Mouse (Mus musculus): Measurements from ENCODE around the gene Tril. TPM values are rescaled to one million over a fixed set of nuclear protein-coding genes. Genes with fewer than 3 reads are reported as not detected.

Gene Tril
- polyA plus RNA-seq, 1 experiment: 17.3 TPM

- no peaks in the 10 kb centered on the region for H3K36me3 ChIP-seq (ENCODE audit: control insufficient read depth, insufficient read depth, low read length)
- WGBS: 4% methylated on average over 4 of the region's 4 CpGs
- H3K4me3 ChIP-seq (ENCODE audit: insufficient read depth, low read depth, low read length): no peak overlapping the region
- no peaks in the 10 kb centered on the region for H3K4me1 ChIP-seq (ENCODE audit: control insufficient read depth, insufficient read depth, low read length)
- peak; percentile 57 for DNase-seq
- no peak overlapping the region for H3K27ac ChIP-seq (ENCODE audit: insufficient read depth, low read depth, low read length)
- no peak for TF ChIP-seq POLR2A (IDR thresholded peaks at IDR 0.05; ENCODE audit: low read depth, low read length)
- TF ChIP-seq CTCF (conservative IDR thresholded peaks at IDR 0.05; ENCODE audit: insufficient read depth, insufficient read length, low read depth, low read length): peak; percentile 68
- no peaks in the 10 kb centered on the region for H3K27me3 ChIP-seq (replicated peaks; ENCODE audit: control insufficient read depth, insufficient read depth, low read length)
These were observed 39.5 kb downstream of the Tril start for GRCm38 (mm10) chr6:53781171-53781570.

DNA sequence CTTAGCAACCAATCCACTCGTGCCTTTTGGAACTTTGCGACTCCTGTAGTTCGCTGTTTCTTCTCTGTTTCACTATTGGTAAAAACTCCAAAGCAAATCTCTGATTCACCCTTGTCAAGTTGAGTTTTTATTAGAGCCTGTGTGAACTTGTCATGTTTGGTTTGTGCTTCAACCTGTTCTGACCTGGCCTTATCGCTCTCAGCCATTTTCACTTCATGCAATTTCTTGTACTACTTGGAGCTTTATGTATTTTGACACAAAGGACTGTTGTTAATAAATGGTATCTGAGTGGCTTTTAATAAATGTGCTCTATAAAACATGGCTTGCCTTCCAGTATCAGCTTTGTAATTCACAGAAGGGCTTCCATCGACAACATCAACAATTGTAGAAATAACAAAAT, 40.6 kb downstream of the Tril start:
- H3K27me3 ChIP-seq (replicated peaks; ENCODE audit: control insufficient read depth, insufficient read depth, low read length): no peaks in the 10 kb centered on the region
- no peak overlapping the region for H3K4me3 ChIP-seq (ENCODE audit: insufficient read depth, low read depth, low read length)
- H3K27ac ChIP-seq (ENCODE audit: insufficient read depth, low read depth, low read length): no peak overlapping the region
- no peak for DNase-seq
- no peaks in the 10 kb centered on the region for H3K4me1 ChIP-seq (ENCODE audit: control insufficient read depth, insufficient read depth, low read length)
- WGBS: 92% methylated on average over 5 of the region's 5 CpGs
- H3K36me3 ChIP-seq (ENCODE audit: control insufficient read depth, insufficient read depth, low read length): no peaks in the 10 kb centered on the region
- no peak for TF ChIP-seq CTCF (conservative IDR thresholded peaks at IDR 0.05; ENCODE audit: insufficient read depth, insufficient read length, low read depth, low read length)
- TF ChIP-seq POLR2A (IDR thresholded peaks at IDR 0.05; ENCODE audit: low read depth, low read length): no peak

DNA sequence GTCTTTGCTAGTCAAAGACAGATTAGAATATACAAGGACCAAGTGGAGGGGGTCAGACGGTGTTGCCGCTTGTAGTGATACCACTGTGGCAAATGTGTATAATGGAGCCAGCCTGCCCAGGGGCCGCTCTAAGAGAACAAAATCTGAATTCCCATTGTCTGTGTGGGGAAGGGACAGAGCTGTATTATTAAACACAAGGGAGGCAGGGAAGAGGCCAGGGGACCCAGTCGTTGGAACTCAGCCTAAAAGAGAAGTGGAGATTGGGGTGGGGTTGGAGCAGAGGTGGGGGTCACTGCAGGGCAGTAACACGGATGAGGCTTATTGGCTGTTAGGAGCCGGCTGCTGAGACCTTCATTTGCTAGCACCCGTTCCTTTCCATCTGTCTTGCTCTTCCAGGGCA, 41.1 kb downstream of the Tril start:
- Histone ChIP-seq H3K4me3 (ENCODE audit: insufficient read depth, low read depth, low read length) (no peak overlapping the region), H3K27me3 (replicated peaks; ENCODE audit: control insufficient read depth, insufficient read depth, low read length) (no peaks in the 10 kb centered on the region), H3K4me1 (ENCODE audit: control insufficient read depth, insufficient read depth, low read length) (no peaks in the 10 kb centered on the region), H3K36me3 (ENCODE audit: control insufficient read depth, insufficient read depth, low read length) (no peaks in the 10 kb centered on the region), H3K27ac (ENCODE audit: insufficient read depth, low read depth, low read length) (no peak overlapping the region)
- DNase-seq: no peak
- 75% methylated on average over 7 of the region's 7 CpGs for WGBS
- TF ChIP-seq POLR2A (IDR thresholded peaks at IDR 0.05; ENCODE audit: low read depth, low read length): no peak
- no peak for TF ChIP-seq CTCF (conservative IDR thresholded peaks at IDR 0.05; ENCODE audit: insufficient read depth, insufficient read length, low read depth, low read length)

DNA sequence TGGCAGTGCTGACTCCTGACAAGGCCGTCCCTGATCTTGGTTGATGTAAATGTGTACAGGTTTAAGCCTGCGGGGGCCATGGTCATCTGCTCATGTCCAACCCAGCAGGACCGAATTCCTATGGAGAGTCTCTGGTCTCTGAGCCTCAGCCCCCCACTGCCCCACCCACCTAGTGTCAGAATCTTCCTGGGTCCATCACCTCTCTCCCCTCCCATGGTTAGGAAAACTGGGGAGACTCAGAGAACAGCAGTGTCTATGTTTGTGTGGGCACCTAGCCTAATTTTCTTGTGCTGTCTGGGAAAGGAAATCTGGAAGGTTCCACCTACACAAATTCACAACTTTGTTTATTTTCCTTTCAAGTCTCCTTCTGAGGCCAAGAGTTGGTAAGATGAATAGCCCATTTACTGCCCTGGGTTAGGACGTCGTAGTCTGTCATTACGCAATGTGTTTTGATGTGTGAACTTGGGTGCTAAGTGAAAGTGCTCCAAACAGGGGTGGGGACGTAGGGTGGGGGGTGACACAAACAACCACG, 42.1 kb downstream of the Tril start:
- H3K4me1 ChIP-seq (ENCODE audit: control insufficient read depth, insufficient read depth, low read length): no peaks in the 10 kb centered on the region
- H3K27me3 ChIP-seq (replicated peaks; ENCODE audit: control insufficient read depth, insufficient read depth, low read length): no peaks in the 10 kb centered on the region
- WGBS: 49% methylated on average over 8 of the region's 8 CpGs
- peak; percentile 19 for DNase-seq
- no peaks in the 10 kb centered on the region for H3K36me3 ChIP-seq (ENCODE audit: control insufficient read depth, insufficient read depth, low read length)
- no peak overlapping the region for H3K27ac ChIP-seq (ENCODE audit: insufficient read depth, low read depth, low read length)
- no peak overlapping the region for H3K4me3 ChIP-seq (ENCODE audit: insufficient read depth, low read depth, low read length)
- TF ChIP-seq CTCF (conservative IDR thresholded peaks at IDR 0.05; ENCODE audit: insufficient read depth, insufficient read length, low read depth, low read length) (no peak), POLR2A (IDR thresholded peaks at IDR 0.05; ENCODE audit: low read depth, low read length) (no peak)

GRCm38 (mm10) chr6:53768275-53768674, 52.4 kb downstream of the Tril start:
- Histone ChIP-seq H3K27ac (ENCODE audit: insufficient read depth, low read depth, low read length) (no peak overlapping the region), H3K27me3 (replicated peaks; ENCODE audit: control insufficient read depth, insufficient read depth, low read length) (no peaks in the 10 kb centered on the region; the same call in 1 of the 2 replicates), H3K36me3 (ENCODE audit: control insufficient read depth, insufficient read depth, low read length) (no peaks in the 10 kb centered on the region), H3K4me1 (ENCODE audit: control insufficient read depth, insufficient read depth, low read length) (no peaks in the 10 kb centered on the region), H3K4me3 (ENCODE audit: insufficient read depth, low read depth, low read length) (no peak overlapping the region)
- no peak for TF ChIP-seq POLR2A (IDR thresholded peaks at IDR 0.05; ENCODE audit: low read depth, low read length)
- TF ChIP-seq CTCF (conservative IDR thresholded peaks at IDR 0.05; ENCODE audit: insufficient read depth, insufficient read length, low read depth, low read length): no peak
- DNase-seq: no peak
- 95% methylated on average over 4 of the region's 4 CpGs for WGBS

GRCm38 (mm10) chr6:53766243-53766915, 54.3 kb downstream of the Tril start:
- Histone ChIP-seq H3K36me3 (ENCODE audit: control insufficient read depth, insufficient read depth, low read length) (no peaks in the 10 kb centered on the region), H3K27me3 (replicated peaks; ENCODE audit: control insufficient read depth, insufficient read depth, low read length) (no peaks in the 10 kb centered on the region; the same call in 1 of the 2 replicates), H3K4me1 (ENCODE audit: control insufficient read depth, insufficient read depth, low read length) (no peaks in the 10 kb centered on the region), H3K27ac (ENCODE audit: insufficient read depth, low read depth, low read length) (no peak overlapping the region), H3K4me3 (ENCODE audit: insufficient read depth, low read depth, low read length) (no peak overlapping the region)
- no peak for DNase-seq
- TF ChIP-seq CTCF (conservative IDR thresholded peaks at IDR 0.05; ENCODE audit: insufficient read depth, insufficient read length, low read depth, low read length): no peak
- TF ChIP-seq POLR2A (IDR thresholded peaks at IDR 0.05; ENCODE audit: low read depth, low read length): no peak
- 43% methylated on average over 10 of the region's 10 CpGs for WGBS

DNA sequence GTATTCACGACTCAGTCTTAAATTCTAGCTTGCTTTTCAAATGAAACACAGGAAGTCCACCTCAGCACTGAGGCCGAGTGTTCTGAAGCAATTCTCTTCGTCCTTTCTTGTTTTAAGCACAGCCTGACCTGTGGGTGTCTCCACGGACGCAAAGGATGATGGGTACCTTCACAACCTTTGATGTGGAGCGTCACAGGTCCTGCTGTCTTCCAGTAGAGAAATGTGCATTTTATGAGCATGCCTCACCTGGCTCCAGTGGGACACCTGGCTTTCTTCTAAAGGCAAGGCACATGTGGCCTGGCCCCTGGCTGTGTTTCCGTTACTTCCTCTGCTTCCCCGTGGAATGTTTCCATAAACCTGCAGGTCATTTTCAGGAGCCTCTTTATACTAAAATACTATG, 54.9 kb downstream of the Tril start:
- no peak overlapping the region for H3K27ac ChIP-seq (ENCODE audit: insufficient read depth, low read depth, low read length)
- TF ChIP-seq POLR2A (IDR thresholded peaks at IDR 0.05; ENCODE audit: low read depth, low read length) (no peak), CTCF (conservative IDR thresholded peaks at IDR 0.05; ENCODE audit: insufficient read depth, insufficient read length, low read depth, low read length) (no peak)
- WGBS: 69% methylated on average over 8 of the region's 8 CpGs
- H3K27me3 ChIP-seq (replicated peaks; ENCODE audit: control insufficient read depth, insufficient read depth, low read length): no peaks in the 10 kb centered on the region; the same call in 1 of the 2 replicates
- DNase-seq: no peak
- H3K4me3 ChIP-seq (ENCODE audit: insufficient read depth, low read depth, low read length): no peak overlapping the region
- no peaks in the 10 kb centered on the region for H3K4me1 ChIP-seq (ENCODE audit: control insufficient read depth, insufficient read depth, low read length)
- no peaks in the 10 kb centered on the region for H3K36me3 ChIP-seq (ENCODE audit: control insufficient read depth, insufficient read depth, low read length)

Other genes starting within 250 kb of the Tril start
- gene Cpvl, start 157.8 kb upstream of the Tril start, polyA plus RNA-seq (2012; rRNA removed): 0.10 and 0.19 TPM in 2 replicates
- gene Chn2, start 218.7 kb upstream of the Tril start, polyA plus RNA-seq (2012; rRNA removed): 22.8 and 24.8 TPM in 2 replicates